Mouse (Mus musculus): ENCODE results near the gene Serpinf1.
"Not testable (repeated sequence)": the region's sequence is repeated elsewhere in the genome, so short reads cannot be mapped to it uniquely, and the experiment has no call there.

DNA sequence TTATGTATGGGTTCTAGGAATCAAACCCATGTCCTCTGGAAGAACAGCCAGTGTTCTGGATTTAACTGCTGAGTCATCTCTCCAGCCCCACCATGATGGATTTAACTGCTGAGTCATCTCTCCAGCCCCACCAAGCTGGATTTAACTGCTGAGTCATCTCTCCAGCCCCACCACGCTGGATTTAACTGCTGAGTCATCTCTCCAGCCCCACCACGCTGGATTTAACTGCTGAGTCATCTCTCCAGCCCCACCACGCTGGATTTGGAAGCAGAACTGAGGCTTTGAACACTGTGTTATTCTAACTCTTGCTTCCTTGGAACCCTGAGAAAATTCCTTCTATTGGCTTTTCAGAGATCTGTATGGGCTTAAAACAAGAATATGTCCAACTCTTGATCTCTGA lies 39.0 kb downstream of the Serpinf1 start:
- not testable (repeated sequence) for TF ChIP-seq CTCF (conservative IDR thresholded peaks at IDR 0.05; ENCODE audit: low read length); POU5F1 (IDR thresholded peaks at IDR 0.05; ENCODE audit: borderline replicate concordance, low read length); NANOG (IDR thresholded peaks at IDR 0.05; ENCODE audit: borderline replicate concordance, low read length)
